Mouse (Mus musculus) olfactory bulb, adult 2 months (tissue): ENCODE data around the gene Sntg2.

ENCODE experiments used
- CTCF ChIP-seq: fragments of 200-500 bp; IDR thresholded peaks from 2 replicates; pipeline ENCODE4 v1.5.1; 2012; ENCODE audit warnings: low read depth, mild to moderate bottlenecking, low read length, moderate library complexity; ENCODE audit not compliant: insufficient read depth
- POLR2A ChIP-seq: fragments of 200-500 bp; IDR thresholded peaks from 2 replicates; pipeline ENCODE4 v1.6.1; 2012; ENCODE audit warnings: mild to moderate bottlenecking, low read depth, low read length, moderate library complexity; ENCODE audit not compliant: insufficient read depth

DNA sequence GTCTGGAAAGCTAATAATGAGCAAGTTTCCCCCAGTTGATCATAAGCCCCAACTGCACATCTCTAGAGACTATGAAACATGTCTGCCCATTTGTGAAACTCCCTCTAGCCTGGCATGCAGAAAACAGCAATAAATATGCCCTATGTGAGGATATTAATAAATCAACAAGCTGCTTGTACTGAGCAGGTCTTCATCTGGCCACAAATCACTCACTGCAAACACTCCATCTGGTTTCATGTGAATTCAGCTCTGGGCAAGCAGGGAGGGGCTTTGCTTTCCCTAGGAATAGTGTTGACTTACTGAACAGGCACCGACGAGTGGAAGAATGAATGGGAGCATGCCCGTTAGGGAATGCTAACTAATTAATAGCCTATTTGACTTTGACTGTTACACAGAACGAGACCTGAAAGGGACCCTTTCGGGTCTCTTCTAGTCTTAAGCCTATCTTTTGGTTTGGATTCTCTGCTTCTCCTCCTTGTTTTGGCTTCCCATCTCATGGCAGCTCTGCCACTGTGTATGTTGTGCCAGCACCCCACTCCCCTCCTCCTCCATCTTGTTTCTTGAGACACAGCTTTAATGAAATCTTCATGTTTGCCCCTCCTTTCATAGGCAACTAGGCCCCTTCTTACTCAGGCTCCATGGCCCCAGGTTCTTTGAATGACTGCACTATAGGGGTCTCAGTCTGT is 86.1 kb downstream of the Sntg2 start:
- TF ChIP-seq CTCF (no peak), POLR2A (no peak)
